Mouse (Mus musculus): ENCODE measurements around the gene Cldnd2.

DNA sequence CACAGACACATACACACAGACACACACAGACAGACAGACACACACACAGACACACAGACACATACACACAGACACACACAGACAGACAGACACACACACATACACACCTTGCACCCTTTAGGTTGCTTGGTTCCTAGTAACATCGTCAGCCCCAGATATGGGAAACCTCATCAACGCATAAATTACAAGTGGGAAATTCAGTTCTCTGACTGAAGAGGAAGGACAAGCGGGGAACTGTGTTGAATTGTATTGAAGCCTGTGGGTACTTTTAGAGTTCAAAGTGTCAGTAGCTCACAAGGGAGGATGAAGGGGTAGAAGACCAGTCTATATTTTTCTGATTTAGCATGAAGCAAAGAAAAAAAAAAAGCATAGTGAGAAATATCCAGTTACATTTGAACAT lies 33.0 kb upstream of the Cldnd2 start:
- TF ChIP-seq ZC3H11A (IDR thresholded peaks at IDR 0.05; ENCODE audit: borderline replicate concordance, low read depth, low read length) (no peak), CHD2 (IDR thresholded peaks at IDR 0.05; ENCODE audit: low read depth, low read length) (no peak)
